Mouse (Mus musculus): ENCODE results near the gene Fam102a. TPM values are rescaled to one million over a fixed set of nuclear protein-coding genes. Genes with fewer than 3 reads are reported as not detected.

The Fam102a gene
- polyA plus RNA-seq, 1 experiment from 2014 or later, result 10.2 TPM

DNA sequence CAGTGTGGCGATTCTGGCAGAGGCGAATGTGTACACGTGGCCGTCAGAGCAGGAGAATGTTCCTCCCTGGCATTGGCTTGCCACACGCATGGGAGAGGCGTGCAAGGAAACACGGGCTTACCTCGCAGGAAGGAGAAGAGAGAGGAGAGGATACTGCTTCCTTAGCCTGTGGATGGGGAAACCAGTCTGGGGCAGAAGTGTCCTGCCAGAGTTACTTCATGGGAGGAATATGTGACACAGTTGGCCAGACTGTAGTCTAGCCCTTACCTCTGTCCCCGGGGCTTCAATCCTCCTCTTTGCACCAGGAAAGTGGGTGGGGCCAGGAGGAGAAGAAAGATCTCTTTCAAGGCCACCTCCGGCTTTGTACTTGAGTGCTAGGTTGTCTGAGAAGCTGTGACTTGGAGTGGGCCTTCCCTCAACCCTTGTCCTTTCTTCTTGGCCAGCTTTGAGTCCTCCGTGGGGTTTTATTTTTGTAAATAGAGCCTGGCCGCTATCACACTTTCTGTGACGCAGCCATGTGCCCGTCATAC, 4.4 kb downstream of the Fam102a start:
- Histone ChIP-seq H3K4me3 (ENCODE audit: low read depth, low read length) (no peak overlapping the region), H3K36me3 (replicated peaks; ENCODE audit: control insufficient read depth, insufficient read depth, low read depth, low read length) (no peaks in the 10 kb centered on the region), H3K9ac (replicated peaks; ENCODE audit: low read length) (no peak overlapping the region; the same call in 1 of the 2 replicates), H3K9me3 (replicated peaks; ENCODE audit: control insufficient read depth, low read length) (no peaks in the 10 kb centered on the region), H3K4me2 (ENCODE audit: low read depth, low read length) (no peak overlapping the region; the same call in 1 of the 2 replicates), H3K27me3 (ENCODE audit: control insufficient read depth, insufficient read depth, low read length) (no peaks in the 10 kb centered on the region), H3K27ac (replicated peaks; ENCODE audit: low read depth, low read length) (no peak overlapping the region), H3K4me1 (ENCODE audit: control insufficient read depth, insufficient read depth, low read length) (peaks cover 15% of the 10 kb centered on the region; the same call in 1 of the 2 replicates)
- ATAC-seq (replicated peaks; ENCODE audit: insufficient number of reproducible peaks, low FRiP score, low TSS enrichment, low read depth), result no peak
- WGBS, result 77% methylated on average over 14 of the region's 14 CpGs
- DNase-seq (ENCODE audit: low spot score), result no peak

DNA sequence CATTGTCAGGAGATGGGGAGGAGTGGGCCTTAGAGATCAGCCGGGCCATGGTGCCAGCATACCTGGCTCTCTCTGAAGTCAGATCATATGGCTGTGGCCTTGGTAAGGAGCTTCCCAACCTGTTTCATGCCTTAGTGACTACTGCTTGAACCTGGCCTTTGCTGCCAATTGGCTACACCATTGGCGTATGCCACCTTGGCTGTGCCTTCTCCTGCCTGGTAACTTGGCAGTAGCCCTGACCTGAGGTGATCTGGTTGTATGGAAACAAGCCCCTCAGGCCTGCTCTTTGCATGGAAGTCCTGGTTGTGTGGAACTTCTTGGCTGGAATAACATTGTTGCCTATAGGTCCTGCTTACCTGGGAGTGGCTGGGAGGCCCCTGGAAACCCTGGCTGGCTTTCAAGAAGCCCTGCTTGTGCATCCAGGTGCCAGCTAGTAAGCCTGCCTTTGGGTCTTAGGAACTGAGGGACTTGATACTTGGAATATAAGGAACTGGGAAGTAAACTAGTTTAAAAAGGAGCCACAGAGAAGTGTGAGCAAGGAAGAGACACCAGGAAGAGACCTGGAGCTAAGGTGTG, 6.3 kb downstream of the Fam102a start:
- Histone ChIP-seq H3K27ac (replicated peaks; ENCODE audit: low read depth, low read length) (no peak overlapping the region), H3K36me3 (replicated peaks; ENCODE audit: control insufficient read depth, insufficient read depth, low read depth, low read length) (no peaks in the 10 kb centered on the region), H3K4me2 (ENCODE audit: low read depth, low read length) (no peak overlapping the region), H3K9me3 (replicated peaks; ENCODE audit: control insufficient read depth, low read length) (no peaks in the 10 kb centered on the region), H3K9ac (replicated peaks; ENCODE audit: low read length) (no peak overlapping the region), H3K27me3 (ENCODE audit: control insufficient read depth, insufficient read depth, low read length) (no peaks in the 10 kb centered on the region), H3K4me3 (ENCODE audit: low read depth, low read length) (no peak overlapping the region), H3K4me1 (ENCODE audit: control insufficient read depth, insufficient read depth, low read length) (peaks cover 15% of the 10 kb centered on the region; the same call in 1 of the 2 replicates)
- 88% methylated on average over 2 of the region's 2 CpGs for WGBS
- ATAC-seq (replicated peaks; ENCODE audit: insufficient number of reproducible peaks, low FRiP score, low TSS enrichment, low read depth) (no peak), DNase-seq (ENCODE audit: low spot score) (no peak)

DNA sequence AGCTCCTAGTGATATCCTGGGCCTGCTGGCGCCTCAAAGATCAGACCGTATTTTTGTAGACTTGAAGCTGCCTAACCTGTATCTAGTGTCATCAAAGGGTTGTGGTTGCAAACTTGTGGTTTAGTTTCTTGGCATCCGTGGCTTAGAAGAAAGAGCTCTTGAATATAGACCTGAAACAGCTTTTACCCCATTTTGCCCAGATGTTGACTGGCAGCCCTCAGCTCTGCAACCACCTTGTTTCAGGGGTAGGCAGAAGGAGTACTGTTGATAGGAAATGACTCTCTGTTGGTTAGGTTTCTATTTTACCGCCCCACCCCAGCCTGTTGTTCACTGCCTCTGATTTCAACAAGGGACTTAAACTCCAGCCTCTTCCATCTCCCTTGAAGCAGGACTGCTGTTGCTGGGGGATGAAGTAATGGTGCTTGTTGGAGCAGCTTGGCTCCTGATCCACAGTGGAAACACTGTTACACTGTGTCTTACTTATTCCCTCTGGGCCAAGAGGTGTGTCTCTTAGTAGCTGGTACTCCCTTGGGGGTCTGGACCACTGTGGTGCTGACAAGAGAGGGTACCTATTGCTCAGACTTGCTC, 6.9 kb downstream of the Fam102a start:
- no peaks in the 10 kb centered on the region for H3K9me3 ChIP-seq (replicated peaks; ENCODE audit: control insufficient read depth, low read length)
- 92% methylated on average over 4 of the region's 4 CpGs for WGBS
- no peak overlapping the region for H3K9ac ChIP-seq (replicated peaks; ENCODE audit: low read length)
- no peak overlapping the region for H3K4me2 ChIP-seq (ENCODE audit: low read depth, low read length)
- no peak overlapping the region for H3K4me3 ChIP-seq (ENCODE audit: low read depth, low read length)
- DNase-seq (ENCODE audit: low spot score), result no peak
- H3K27ac ChIP-seq (replicated peaks; ENCODE audit: low read depth, low read length), result no peak overlapping the region
- no peaks in the 10 kb centered on the region for H3K36me3 ChIP-seq (replicated peaks; ENCODE audit: control insufficient read depth, insufficient read depth, low read depth, low read length)
- H3K27me3 ChIP-seq (ENCODE audit: control insufficient read depth, insufficient read depth, low read length), result no peaks in the 10 kb centered on the region
- peaks cover 15% of the 10 kb centered on the region; the same call in 1 of the 2 replicates for H3K4me1 ChIP-seq (ENCODE audit: control insufficient read depth, insufficient read depth, low read length)
- no peak for ATAC-seq (replicated peaks; ENCODE audit: insufficient number of reproducible peaks, low FRiP score, low TSS enrichment, low read depth)

DNA sequence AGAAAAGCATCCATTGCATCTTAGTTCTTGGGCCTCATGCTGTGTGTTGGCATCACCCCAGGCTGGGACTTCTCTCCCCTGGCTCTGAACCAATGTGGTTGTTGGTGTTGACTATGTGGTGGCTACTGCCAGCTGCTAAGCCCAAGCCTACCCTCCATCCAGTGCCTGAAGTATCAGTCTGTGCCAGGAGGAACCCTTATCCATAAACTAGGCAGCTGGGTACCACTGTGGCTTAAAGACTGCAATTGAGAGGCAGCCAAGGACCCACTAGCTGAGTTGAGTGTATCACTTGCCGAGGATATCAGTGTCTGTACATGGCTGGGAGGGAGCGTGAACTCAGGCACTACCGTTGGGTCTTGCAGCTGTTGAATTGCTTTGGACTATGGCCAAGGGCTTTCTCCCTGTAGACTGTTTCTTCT, 7.9 kb downstream of the Fam102a start:
- Histone ChIP-seq H3K4me1 (ENCODE audit: control insufficient read depth, insufficient read depth, low read length) (peaks cover 6% of the 10 kb centered on the region; the same call in 1 of the 2 replicates), H3K36me3 (replicated peaks; ENCODE audit: control insufficient read depth, insufficient read depth, low read depth, low read length) (no peaks in the 10 kb centered on the region), H3K9ac (replicated peaks; ENCODE audit: low read length) (no peak overlapping the region), H3K4me2 (ENCODE audit: low read depth, low read length) (no peak overlapping the region), H3K27ac (replicated peaks; ENCODE audit: low read depth, low read length) (no peak overlapping the region), H3K4me3 (ENCODE audit: low read depth, low read length) (no peak overlapping the region), H3K9me3 (replicated peaks; ENCODE audit: control insufficient read depth, low read length) (no peaks in the 10 kb centered on the region), H3K27me3 (ENCODE audit: control insufficient read depth, insufficient read depth, low read length) (no peaks in the 10 kb centered on the region)
- 97% methylated on average over 3 of the region's 3 CpGs for WGBS
- ATAC-seq (replicated peaks; ENCODE audit: insufficient number of reproducible peaks, low FRiP score, low TSS enrichment, low read depth), result no peak
- no peak for DNase-seq (ENCODE audit: low spot score)

DNA sequence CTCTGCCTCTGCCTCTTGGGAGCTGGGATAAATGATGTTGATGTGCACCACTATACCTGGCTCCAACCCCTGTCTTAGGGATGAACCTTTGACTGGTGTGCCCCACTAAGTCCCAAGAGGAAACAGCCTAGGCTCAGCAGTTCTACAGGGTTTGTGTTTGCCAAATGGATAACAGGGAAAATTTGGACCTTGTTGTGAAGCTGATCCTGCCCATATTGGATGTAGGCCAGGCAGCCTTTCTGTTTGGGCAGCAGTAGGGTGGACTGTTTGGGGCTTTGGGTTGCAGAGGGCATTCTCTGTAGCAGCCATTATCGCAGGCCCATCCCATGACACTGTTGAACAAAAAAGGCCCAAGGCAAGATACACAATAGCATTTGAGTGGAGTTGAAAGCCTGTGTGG, 11.8 kb downstream of the Fam102a start:
- Histone ChIP-seq H3K4me3 (ENCODE audit: low read depth, low read length) (no peak overlapping the region), H3K4me1 (ENCODE audit: control insufficient read depth, insufficient read depth, low read length) (peaks cover 5% of the 10 kb centered on the region), H3K9me3 (replicated peaks; ENCODE audit: control insufficient read depth, low read length) (no peaks in the 10 kb centered on the region), H3K9ac (replicated peaks; ENCODE audit: low read length) (no peak overlapping the region), H3K4me2 (ENCODE audit: low read depth, low read length) (no peak overlapping the region), H3K27ac (replicated peaks; ENCODE audit: low read depth, low read length) (no peak overlapping the region), H3K36me3 (replicated peaks; ENCODE audit: control insufficient read depth, insufficient read depth, low read depth, low read length) (no peaks in the 10 kb centered on the region), H3K27me3 (ENCODE audit: control insufficient read depth, insufficient read depth, low read length) (no peaks in the 10 kb centered on the region)
- 91% methylated on average over 1 of the region's 1 CpGs for WGBS
- no peak for DNase-seq (ENCODE audit: low spot score)
- no peak for ATAC-seq (replicated peaks; ENCODE audit: insufficient number of reproducible peaks, low FRiP score, low TSS enrichment, low read depth)

DNA sequence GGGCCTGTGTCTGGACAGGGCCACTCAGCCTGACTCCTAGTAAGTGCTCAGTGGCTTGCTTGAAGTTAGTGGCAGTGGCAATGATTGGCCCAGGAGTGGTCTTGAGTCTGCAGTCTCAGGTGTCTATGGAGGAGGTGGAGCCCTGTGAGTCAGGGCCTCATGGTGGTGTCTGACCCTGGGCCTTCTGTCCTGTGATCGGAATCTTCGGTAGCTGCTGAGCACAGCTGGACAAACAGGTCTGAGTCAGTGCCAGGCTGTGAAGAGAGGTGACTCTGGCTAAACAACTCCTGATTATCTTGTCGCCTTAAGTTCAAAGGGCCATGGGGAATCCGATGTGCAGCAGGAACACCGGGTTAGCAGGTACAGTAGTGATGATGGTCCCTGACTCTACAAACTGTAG, 12.2 kb downstream of the Fam102a start:
- Histone ChIP-seq H3K27me3 (ENCODE audit: control insufficient read depth, insufficient read depth, low read length) (no peaks in the 10 kb centered on the region), H3K27ac (replicated peaks; ENCODE audit: low read depth, low read length) (no peak overlapping the region), H3K9ac (replicated peaks; ENCODE audit: low read length) (no peak overlapping the region), H3K4me3 (ENCODE audit: low read depth, low read length) (no peak overlapping the region), H3K4me1 (ENCODE audit: control insufficient read depth, insufficient read depth, low read length) (peaks cover 5% of the 10 kb centered on the region), H3K4me2 (ENCODE audit: low read depth, low read length) (no peak overlapping the region), H3K9me3 (replicated peaks; ENCODE audit: control insufficient read depth, low read length) (no peaks in the 10 kb centered on the region), H3K36me3 (replicated peaks; ENCODE audit: control insufficient read depth, insufficient read depth, low read depth, low read length) (no peaks in the 10 kb centered on the region)
- WGBS, result 86% methylated on average over 5 of the region's 5 CpGs
- no peak for ATAC-seq (replicated peaks; ENCODE audit: insufficient number of reproducible peaks, low FRiP score, low TSS enrichment, low read depth)
- DNase-seq (ENCODE audit: low spot score), result no peak

DNA sequence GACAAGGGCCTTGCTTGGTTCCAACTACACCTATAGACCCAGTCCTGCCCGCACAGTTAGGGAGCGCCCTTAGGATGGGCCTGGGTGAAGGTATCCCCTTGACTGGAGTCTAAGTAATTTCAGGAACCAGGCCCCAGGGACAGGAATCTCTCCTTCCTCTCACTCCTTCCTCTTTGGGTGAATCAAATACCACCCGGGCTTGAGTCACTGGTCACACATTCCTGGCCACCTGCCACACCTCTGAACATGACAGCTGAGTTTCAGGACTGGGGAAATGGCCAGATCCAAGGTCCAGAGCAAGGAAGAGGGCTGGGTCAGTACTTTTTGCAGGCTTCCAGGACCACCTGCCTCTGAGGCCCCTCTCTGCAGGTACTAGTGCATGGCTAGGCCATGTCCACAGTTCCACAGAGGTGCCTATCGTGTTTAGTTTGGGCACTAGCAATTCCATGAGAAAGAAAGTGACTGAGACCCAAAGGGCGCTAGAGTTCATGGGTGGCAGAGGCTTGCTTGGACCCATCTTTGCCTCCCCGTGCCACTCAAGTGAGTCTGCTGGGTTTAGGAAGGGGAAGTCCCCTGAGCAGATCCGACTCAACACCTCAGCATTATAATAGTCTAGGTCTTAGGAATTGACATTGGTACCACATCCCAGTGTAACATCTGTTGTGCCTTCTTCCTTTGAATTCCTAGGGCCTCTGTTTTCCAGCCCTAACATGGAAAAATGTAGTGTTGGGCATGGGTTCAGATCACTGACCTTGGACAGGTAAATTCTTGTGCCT, 13.0 kb downstream of the Fam102a start:
- DNase-seq (ENCODE audit: low spot score) (no peak), ATAC-seq (replicated peaks; ENCODE audit: insufficient number of reproducible peaks, low FRiP score, low TSS enrichment, low read depth) (no peak)
- Histone ChIP-seq H3K27me3 (ENCODE audit: control insufficient read depth, insufficient read depth, low read length) (no peaks in the 10 kb centered on the region), H3K27ac (replicated peaks; ENCODE audit: low read depth, low read length) (no peak overlapping the region), H3K9ac (replicated peaks; ENCODE audit: low read length) (no peak overlapping the region), H3K4me2 (ENCODE audit: low read depth, low read length) (no peak overlapping the region), H3K36me3 (replicated peaks; ENCODE audit: control insufficient read depth, insufficient read depth, low read depth, low read length) (no peaks in the 10 kb centered on the region), H3K4me3 (ENCODE audit: low read depth, low read length) (no peak overlapping the region), H3K4me1 (ENCODE audit: control insufficient read depth, insufficient read depth, low read length) (peaks cover 5% of the 10 kb centered on the region), H3K9me3 (replicated peaks; ENCODE audit: control insufficient read depth, low read length) (no peaks in the 10 kb centered on the region)
- WGBS, result 92% methylated on average over 7 of the region's 7 CpGs

DNA sequence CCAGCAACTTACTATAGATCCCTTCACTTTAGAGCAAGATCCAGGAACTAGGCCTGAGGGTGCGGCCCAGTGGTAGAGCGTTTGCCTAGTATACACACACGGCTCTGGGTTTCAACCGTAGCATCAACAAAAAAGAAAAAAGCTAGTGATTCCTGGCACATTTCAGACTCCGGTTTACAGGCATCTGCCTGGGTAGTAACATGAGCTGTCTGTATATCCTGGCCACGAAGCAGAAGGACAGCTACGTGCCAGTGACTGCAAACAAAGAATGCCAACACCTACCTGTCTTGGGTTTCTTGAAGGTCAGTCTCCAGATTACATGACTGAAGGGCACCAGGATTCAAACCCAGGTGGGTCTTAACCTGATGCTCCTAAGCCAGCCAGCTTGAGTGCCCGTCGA, 14.0 kb downstream of the Fam102a start:
- Histone ChIP-seq H3K4me1 (ENCODE audit: control insufficient read depth, insufficient read depth, low read length) (peaks cover 5% of the 10 kb centered on the region), H3K4me3 (ENCODE audit: low read depth, low read length) (no peak overlapping the region), H3K27me3 (ENCODE audit: control insufficient read depth, insufficient read depth, low read length) (no peaks in the 10 kb centered on the region), H3K9me3 (replicated peaks; ENCODE audit: control insufficient read depth, low read length) (no peaks in the 10 kb centered on the region), H3K9ac (replicated peaks; ENCODE audit: low read length) (no peak overlapping the region), H3K27ac (replicated peaks; ENCODE audit: low read depth, low read length) (no peak overlapping the region), H3K36me3 (replicated peaks; ENCODE audit: control insufficient read depth, insufficient read depth, low read depth, low read length) (no peaks in the 10 kb centered on the region), H3K4me2 (ENCODE audit: low read depth, low read length) (no peak overlapping the region)
- no peak for DNase-seq (ENCODE audit: low spot score)
- 78% methylated on average over 9 of the region's 9 CpGs for WGBS
- ATAC-seq (replicated peaks; ENCODE audit: insufficient number of reproducible peaks, low FRiP score, low TSS enrichment, low read depth), result no peak
